Mouse (Mus musculus): ENCODE data around the gene Ephb1.

DNA sequence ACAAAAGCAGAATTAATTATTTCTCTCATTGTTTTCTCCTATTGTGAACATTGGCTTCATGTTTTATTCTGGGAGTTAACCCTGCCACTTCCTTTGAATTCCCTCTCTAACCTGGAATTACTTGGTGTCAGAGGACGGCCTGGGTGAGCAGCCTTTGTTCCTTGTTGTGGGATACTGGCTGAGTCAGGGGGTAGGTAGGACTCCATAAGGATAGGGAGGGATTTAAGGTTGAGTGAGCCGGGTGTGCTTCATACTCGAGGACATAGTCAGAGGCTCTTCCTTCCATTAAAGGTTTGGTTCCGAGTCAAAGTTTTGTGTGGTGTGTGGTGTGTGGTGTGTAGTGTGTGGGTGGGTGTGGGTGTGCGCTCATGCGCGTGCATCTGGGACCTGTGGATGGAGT lies 324.8 kb downstream of the Ephb1 start:
- no peak for TF ChIP-seq CTCF (IDR thresholded peaks at IDR 0.05; ENCODE audit: low read depth)
- TF ChIP-seq EP300 (optimal IDR thresholded peaks at IDR 0.05) = no peak
